Mouse (Mus musculus) heart, adult 9 months (tissue): Measurements from ENCODE around the gene 4933406M09Rik.

Experiments used
- DNase-seq, 2 experiments: peaks; one replicate each; pipeline ENCODE4 v3.0.0; 2022; ENCODE audit warnings: low spot score in 2 of 2

4933406M09Rik gene

GRCm38 (mm10) chr1:134385666-134386065, at the start of gene 4933406M09Rik:
Gene 4933406M09Rik (plus strand): TSS chr1:134385940.
- no peak for DNase-seq

GRCm38 (mm10) chr1:134336958-134337710, 48.6 kb upstream of the 4933406M09Rik start:
- no peak for DNase-seq

GRCm38 (mm10) chr1:134339162-134339561, 46.6 kb upstream of the 4933406M09Rik start:
- no peak for DNase-seq

- no peak for DNase-seq
Observed at GRCm38 (mm10) chr1:134339757-134340619, 45.8 kb upstream of the 4933406M09Rik start.

GRCm38 (mm10) chr1:134341641-134342277, 44.0 kb upstream of the 4933406M09Rik start:
- no peak for DNase-seq

GRCm38 (mm10) chr1:134342278-134342664, 43.5 kb upstream of the 4933406M09Rik start:
- no peak for DNase-seq

GRCm38 (mm10) chr1:134342781-134343310, 42.9 kb upstream of the 4933406M09Rik start:
- DNase-seq = no peak

- DNase-seq = no peak
Observed at GRCm38 (mm10) chr1:134343567-134343966, 42.2 kb upstream of the 4933406M09Rik start.

- DNase-seq = peak; percentile 23 to 26
Observed at GRCm38 (mm10) chr1:134344005-134344950, 41.5 kb upstream of the 4933406M09Rik start.

GRCm38 (mm10) chr1:134345075-134345474, 40.7 kb upstream of the 4933406M09Rik start:
- DNase-seq = no peak

GRCm38 (mm10) chr1:134347791-134348190, 37.9 kb upstream of the 4933406M09Rik start:
- no peak for DNase-seq

GRCm38 (mm10) chr1:134353326-134353725, 32.4 kb upstream of the 4933406M09Rik start:
- no peak for DNase-seq

GRCm38 (mm10) chr1:134357461-134357860, 28.3 kb upstream of the 4933406M09Rik start:
- no peak for DNase-seq

- DNase-seq = no peak
Observed at GRCm38 (mm10) chr1:134360656-134361055, 25.1 kb upstream of the 4933406M09Rik start.

- DNase-seq = no peak
Observed at GRCm38 (mm10) chr1:134361195-134361856, 24.4 kb upstream of the 4933406M09Rik start.

- peak; percentile 96 to 97 for DNase-seq
Observed at GRCm38 (mm10) chr1:134361857-134362212, 23.9 kb upstream of the 4933406M09Rik start, which contains the start of gene Tmem183a. Gene Tmem183a (minus strand): TSS chr1:134361979.

- DNase-seq = no peak
Observed at GRCm38 (mm10) chr1:134363194-134363593, 22.5 kb upstream of the 4933406M09Rik start.

GRCm38 (mm10) chr1:134365491-134365890, 20.2 kb upstream of the 4933406M09Rik start:
- no peak for DNase-seq

- DNase-seq = peak in 1 of 2 experiments; percentile 47
Observed at GRCm38 (mm10) chr1:134368777-134369337, 16.9 kb upstream of the 4933406M09Rik start.

GRCm38 (mm10) chr1:134374124-134374523, 11.6 kb upstream of the 4933406M09Rik start:
- no peak for DNase-seq
